Mouse (Mus musculus) lung, embryonic 16.5 days (tissue): ENCODE measurements around the gene Map3k9. TPM values are rescaled to one million over a fixed set of nuclear protein-coding genes. Genes with fewer than 3 reads are reported as not detected.

Source experiments
- ATAC-seq: fragments of 200-750 bp; cut with Nextera tagmentation; 2 replicates; pipeline ENCODE4 v1.8.0; 2017; ENCODE audit warnings: low read depth, mild to moderate bottlenecking, moderate library complexity
- H3K27ac ChIP-seq: fragments of 300-500 bp; sonication (generic); 2 replicates; pipeline ENCODE4 v1.5.1; 2014; ENCODE audit warnings: mild to moderate bottlenecking, control low read depth, low read length
- H3K27me3 ChIP-seq: fragments of 300-500 bp; sonication (generic); 2 replicates; pipeline ENCODE4 v1.6.1; 2014; ENCODE audit warnings: low read depth, low read length, mixed read lengths; ENCODE audit not compliant: control insufficient read depth, insufficient read depth
- H3K36me3 ChIP-seq: fragments of 300-500 bp; sonication (generic); 2 replicates; pipeline ENCODE4 v1.6.1; 2014; ENCODE audit warnings: low read length; ENCODE audit not compliant: control insufficient read depth, insufficient read depth
- H3K4me1 ChIP-seq: fragments of 300-500 bp; sonication (generic); replicated peaks from 2 replicates; pipeline ENCODE4 v1.6.1; 2014; ENCODE audit warnings: low read length, mixed read lengths; ENCODE audit not compliant: control insufficient read depth, insufficient read depth
- H3K4me2 ChIP-seq: fragments of 300-500 bp; sonication (generic); 2 replicates; pipeline ENCODE4 v1.6.1; 2014; ENCODE audit warnings: low read depth, low read length, control low read depth
- H3K4me3 ChIP-seq: fragments of 300-500 bp; sonication (generic); 2 replicates; pipeline ENCODE4 v1.5.1; 2014; ENCODE audit warnings: mild to moderate bottlenecking, low read length, control low read depth
- H3K9ac ChIP-seq: fragments of 300-500 bp; sonication (generic); 2 replicates; pipeline ENCODE4 v1.6.1; 2014; ENCODE audit warnings: low read length, control low read depth
- H3K9me3 ChIP-seq: fragments of 300-500 bp; sonication (generic); 2 replicates; pipeline ENCODE4 v1.6.1; 2016; ENCODE audit warnings: low read length; ENCODE audit not compliant: control insufficient read depth
- WGBS: fragments of 180-500 bp; shearing (Covaris S2); extraction: QIAGEN DNeasy Blood & Tissue Kit; methylation state at CpG from one replicate; pipeline ENCODE4 v1.1.7; 2014; 5-methylcytosine and 5-hydroxymethylcytosine counted together
- polyA plus RNA-seq: library from polyadenylated mRNA; unstranded; fragments of >200 nt; fragmentation: Nextera tagmentation; extraction: Ambion mirVana; gene quantifications from 2 replicates; pipeline ENCODE4 v1.2.1, GENCODE M21; 2015

Gene Map3k9
- polyA plus RNA-seq, 1 experiment from 2014 or later, result 1.7 TPM

- WGBS, result 51% methylated on average over 2 of the region's 2 CpGs
- ATAC-seq, result no peak
These were observed 27.6 kb upstream of the Map3k9 start for GRCm38 (mm10) chr12:81808596-81808995.

GRCm38 (mm10) chr12:81807953-81808352 lies 27.0 kb upstream of the Map3k9 start:
- no peak overlapping the region for H3K27ac ChIP-seq
- WGBS, result 20% methylated on average over 11 of the region's 11 CpGs
- peak overlapping the region; percentile 41 for H3K4me3 ChIP-seq
- no peak overlapping the region for H3K9ac ChIP-seq
- no peaks in the 10 kb centered on the region for H3K36me3 ChIP-seq
- no peaks in the 10 kb centered on the region for H3K9me3 ChIP-seq
- H3K27me3 ChIP-seq, result no peaks in the 10 kb centered on the region
- peak; percentile 34 for ATAC-seq
- H3K4me1 ChIP-seq, result peaks cover 6% of the 10 kb centered on the region; the same call in 1 of the 2 replicates
- H3K4me2 ChIP-seq, result peak overlapping the region; percentile 79

More at GRCm38 (mm10) chr12:81808596-81808995, 27.6 kb upstream of the Map3k9 start:
- H3K36me3 ChIP-seq, result no peaks in the 10 kb centered on the region
- no peak overlapping the region for H3K4me2 ChIP-seq
- no peak overlapping the region for H3K4me3 ChIP-seq
- no peaks in the 10 kb centered on the region for H3K27me3 ChIP-seq
- no peak overlapping the region for H3K27ac ChIP-seq
- H3K9me3 ChIP-seq, result no peaks in the 10 kb centered on the region
- H3K4me1 ChIP-seq, result peaks cover 6% of the 10 kb centered on the region; the same call in 1 of the 2 replicates
- no peak overlapping the region for H3K9ac ChIP-seq

GRCm38 (mm10) chr12:81807529-81807837 lies 26.5 kb upstream of the Map3k9 start:
- Histone ChIP-seq H3K27ac (no peak overlapping the region), H3K36me3 (no peaks in the 10 kb centered on the region), H3K4me1 (peaks cover 6% of the 10 kb centered on the region; the same call in 1 of the 2 replicates), H3K9ac (peak overlapping the region; percentile 42), H3K4me3 (peak overlapping the region; percentile 41), H3K27me3 (no peaks in the 10 kb centered on the region), H3K9me3 (no peaks in the 10 kb centered on the region), H3K4me2 (peak overlapping the region; percentile 79)
- WGBS, result 2% methylated on average over 7 of the region's 7 CpGs
- peak; percentile 13; the same call in 1 of the 2 replicates for ATAC-seq

GRCm38 (mm10) chr12:81806759-81807528 lies 26.0 kb upstream of the Map3k9 start:
- ATAC-seq, result peak; percentile 85
- peak overlapping the region; percentile 79 for H3K4me2 ChIP-seq
- no peaks in the 10 kb centered on the region for H3K9me3 ChIP-seq
- peak overlapping the region; percentile 42 for H3K9ac ChIP-seq
- no peaks in the 10 kb centered on the region for H3K36me3 ChIP-seq
- H3K4me3 ChIP-seq, result peak overlapping the region; percentile 41
- H3K27ac ChIP-seq, result no peak overlapping the region
- 5% methylated on average over 17 of the region's 17 CpGs for WGBS
- H3K27me3 ChIP-seq, result no peaks in the 10 kb centered on the region
- peaks cover 6% of the 10 kb centered on the region; the same call in 1 of the 2 replicates for H3K4me1 ChIP-seq

GRCm38 (mm10) chr12:81806114-81806513 lies 25.1 kb upstream of the Map3k9 start:
- Histone ChIP-seq H3K4me1 (peaks cover 6% of the 10 kb centered on the region; the same call in 1 of the 2 replicates), H3K4me2 (no peak overlapping the region), H3K27ac (no peak overlapping the region), H3K9me3 (no peaks in the 10 kb centered on the region), H3K9ac (no peak overlapping the region), H3K36me3 (no peaks in the 10 kb centered on the region), H3K27me3 (no peaks in the 10 kb centered on the region), H3K4me3 (no peak overlapping the region)
- ATAC-seq, result no peak
- WGBS, result 88% methylated on average over 5 of the region's 5 CpGs

- no peak overlapping the region for H3K27ac ChIP-seq
- ATAC-seq, result no peak
- no peak overlapping the region for H3K9ac ChIP-seq
- peaks cover 6% of the 10 kb centered on the region; the same call in 1 of the 2 replicates for H3K4me1 ChIP-seq
- 33% methylated on average over 7 of the region's 7 CpGs for WGBS
- no peak overlapping the region for H3K4me2 ChIP-seq
- no peak overlapping the region for H3K4me3 ChIP-seq
- no peaks in the 10 kb centered on the region for H3K9me3 ChIP-seq
- H3K36me3 ChIP-seq, result no peaks in the 10 kb centered on the region
- no peaks in the 10 kb centered on the region for H3K27me3 ChIP-seq
These were observed 22.8 kb upstream of the Map3k9 start for GRCm38 (mm10) chr12:81803803-81804202.

- ATAC-seq, result no peak
- peaks cover 4% of the 10 kb centered on the region; the same call in 1 of the 2 replicates for H3K4me1 ChIP-seq
- H3K27ac ChIP-seq, result no peak overlapping the region
- no peaks in the 10 kb centered on the region for H3K9me3 ChIP-seq
- no peak overlapping the region for H3K4me2 ChIP-seq
- H3K4me3 ChIP-seq, result no peak overlapping the region
- H3K36me3 ChIP-seq, result no peaks in the 10 kb centered on the region
- no peak overlapping the region for H3K9ac ChIP-seq
- no peaks in the 10 kb centered on the region for H3K27me3 ChIP-seq
- WGBS, result 99% methylated on average over 3 of the region's 3 CpGs
These were observed 22.0 kb upstream of the Map3k9 start for GRCm38 (mm10) chr12:81803016-81803415.

- Histone ChIP-seq H3K4me3 (no peak overlapping the region), H3K27ac (no peak overlapping the region), H3K36me3 (no peaks in the 10 kb centered on the region), H3K4me1 (no peaks in the 10 kb centered on the region), H3K9ac (no peak overlapping the region), H3K4me2 (no peak overlapping the region), H3K27me3 (no peaks in the 10 kb centered on the region), H3K9me3 (no peaks in the 10 kb centered on the region)
- WGBS, result 75% methylated on average over 9 of the region's 9 CpGs
- ATAC-seq, result no peak
These were observed 20.2 kb upstream of the Map3k9 start for GRCm38 (mm10) chr12:81801134-81801533.

- 5% methylated on average over 7 of the region's 7 CpGs for WGBS
- H3K4me1 ChIP-seq, result no peaks in the 10 kb centered on the region
- ATAC-seq, result peak; percentile 49; the same call in 1 of the 2 replicates
These were observed 15.6 kb upstream of the Map3k9 start for GRCm38 (mm10) chr12:81796541-81796940.

More at GRCm38 (mm10) chr12:81796541-81796940, 15.6 kb upstream of the Map3k9 start:
- Histone ChIP-seq H3K36me3 (no peaks in the 10 kb centered on the region), H3K9me3 (no peaks in the 10 kb centered on the region), H3K27me3 (no peaks in the 10 kb centered on the region), H3K27ac (no peak overlapping the region), H3K4me2 (no peak overlapping the region), H3K9ac (no peak overlapping the region), H3K4me3 (no peak overlapping the region)
